Mouse (Mus musculus) limb, embryonic 10.5 days (tissue): Measurements from ENCODE around the gene AI464131. TPM values are rescaled to one million over a fixed set of nuclear protein-coding genes. Genes with fewer than 3 reads are reported as not detected.
A peak's percentile ranks its signal among the peaks of the same experiment; 100 is the strongest.

Experiments
- DNase-seq: peaks from one replicate; pipeline ENCODE4 v3.0.0-alpha.2; 2017; ENCODE audit warnings: low spot score
- H3K27ac ChIP-seq: fragments of 300-500 bp; sonication (generic); 2 replicates; pipeline ENCODE4 v1.5.1; 2016; ENCODE audit warnings: mild to moderate bottlenecking
- H3K27me3 ChIP-seq: fragments of 300-500 bp; sonication (generic); 2 replicates; pipeline ENCODE4 v1.6.1; 2016; ENCODE audit warnings: low read depth, mild to moderate bottlenecking; ENCODE audit not compliant: poor library complexity, severe bottlenecking
- H3K36me3 ChIP-seq: fragments of 300-500 bp; sonication (generic); 2 replicates; pipeline ENCODE4 v1.6.1; 2016; ENCODE audit warnings: mild to moderate bottlenecking, moderate library complexity
- H3K4me1 ChIP-seq: fragments of 300-500 bp; sonication (generic); 2 replicates; pipeline ENCODE4 v1.6.1; 2016
- H3K4me3 ChIP-seq: fragments of 300-500 bp; sonication (generic); 2 replicates; pipeline ENCODE4 v1.5.1; 2016; ENCODE audit warnings: mild to moderate bottlenecking, moderate library complexity
- H3K9me3 ChIP-seq: fragments of 300-500 bp; sonication (generic); replicated peaks from 2 replicates; pipeline ENCODE4 v1.6.1; 2016; ENCODE audit warnings: mild to moderate bottlenecking
- WGBS: fragments of 180-500 bp; shearing (Covaris S2); methylation state at CpG from one replicate; pipeline ENCODE4 v1.1.7; 2016; 5-methylcytosine and 5-hydroxymethylcytosine counted together
- polyA plus RNA-seq: library from polyadenylated mRNA; unstranded; fragments of >200 nt; fragmentation: Nextera tagmentation; extraction: Ambion mirVana; gene quantifications from 2 replicates; pipeline ENCODE4 v1.2.1, GENCODE M21; 2016

The AI464131 gene
- polyA plus RNA-seq, 1 experiment from 2014 or later: 5.2 TPM

DNA sequence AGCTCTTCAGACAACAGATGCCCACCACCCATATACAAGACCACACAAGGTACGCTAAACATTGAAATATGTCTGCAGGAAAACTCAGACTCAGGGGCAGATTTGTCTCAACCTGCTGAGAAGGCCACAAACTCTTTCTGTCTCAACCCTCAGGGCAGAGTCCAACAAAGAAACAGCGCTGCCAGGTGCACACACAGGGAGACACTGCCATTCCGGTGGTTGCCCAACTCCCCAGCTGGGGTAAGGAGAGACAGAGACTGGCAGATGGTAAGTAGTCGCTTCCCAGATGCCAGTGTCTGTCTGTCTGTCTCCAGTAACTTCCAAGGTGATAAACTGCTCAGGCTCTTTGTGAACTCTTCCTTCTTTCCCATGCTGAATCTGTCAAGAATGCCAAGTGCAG, 2.1 kb downstream of the AI464131 start:
- Histone ChIP-seq H3K9me3 (no peaks in the 10 kb centered on the region), H3K4me3 (no peak overlapping the region), H3K36me3 (no peaks in the 10 kb centered on the region), H3K4me1 (peaks cover 38% of the 10 kb centered on the region), H3K27ac (no peak overlapping the region), H3K27me3 (peaks cover 80% of the 10 kb centered on the region)
- 80% methylated on average over 4 of the region's 4 CpGs for WGBS
- DNase-seq: no peak

DNA sequence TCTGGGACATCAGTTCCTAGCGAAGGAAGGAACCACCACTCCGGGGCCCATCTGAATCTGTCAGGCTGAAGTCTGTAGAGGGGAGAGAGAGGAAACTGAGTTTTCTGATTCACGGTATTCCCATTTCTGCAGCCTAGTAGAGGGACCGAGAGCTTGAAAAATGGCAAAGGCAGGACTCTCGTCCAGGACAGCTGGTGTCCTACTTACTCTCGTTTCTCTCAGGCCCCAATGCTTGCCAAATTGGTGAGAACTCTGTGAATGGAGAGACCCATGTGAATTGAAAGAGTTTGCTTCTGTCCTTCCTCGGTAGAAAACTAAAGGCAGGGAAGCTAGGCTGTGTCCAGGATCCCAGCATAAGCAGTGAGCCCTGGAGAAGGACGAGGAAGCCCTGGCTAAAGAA, 3.3 kb downstream of the AI464131 start:
- H3K9me3 ChIP-seq: no peaks in the 10 kb centered on the region
- H3K27ac ChIP-seq: no peak overlapping the region
- no peak for DNase-seq
- H3K4me3 ChIP-seq: no peak overlapping the region
- no peaks in the 10 kb centered on the region for H3K36me3 ChIP-seq
- H3K27me3 ChIP-seq: peaks cover 86% of the 10 kb centered on the region
- 51% methylated on average over 8 of the region's 8 CpGs for WGBS
- H3K4me1 ChIP-seq: peaks cover 38% of the 10 kb centered on the region

DNA sequence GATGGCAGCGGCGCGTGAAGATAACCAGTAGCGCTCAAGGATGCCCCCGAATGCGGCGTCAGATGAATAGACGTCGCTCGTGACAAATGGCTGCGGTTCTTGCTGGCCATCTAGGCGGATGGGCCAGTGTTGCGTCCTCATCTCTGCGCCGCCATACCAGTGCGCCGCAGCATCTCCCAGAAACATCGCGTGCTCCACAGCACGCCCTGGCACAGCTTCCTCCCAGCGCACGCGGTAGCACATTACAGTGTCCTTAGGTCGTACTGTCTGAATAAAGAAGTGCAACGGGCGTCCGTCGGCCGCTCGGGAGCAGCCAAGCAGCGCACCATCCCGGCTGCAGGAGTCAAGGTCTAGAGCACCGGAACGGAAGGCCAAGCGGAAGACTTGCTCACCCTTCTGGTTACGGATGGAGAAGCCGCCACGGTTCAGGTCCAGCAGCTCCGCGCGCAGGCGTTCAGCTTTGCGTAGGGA, 3.9 kb downstream of the AI464131 start:
- Histone ChIP-seq H3K4me1 (peaks cover 38% of the 10 kb centered on the region), H3K9me3 (no peaks in the 10 kb centered on the region), H3K27me3 (peaks cover 92% of the 10 kb centered on the region), H3K4me3 (peak overlapping the region; percentile 46), H3K27ac (no peak overlapping the region), H3K36me3 (no peaks in the 10 kb centered on the region)
- WGBS: 1% methylated on average over 43 of the region's 43 CpGs
- peak; percentile 68 for DNase-seq

DNA sequence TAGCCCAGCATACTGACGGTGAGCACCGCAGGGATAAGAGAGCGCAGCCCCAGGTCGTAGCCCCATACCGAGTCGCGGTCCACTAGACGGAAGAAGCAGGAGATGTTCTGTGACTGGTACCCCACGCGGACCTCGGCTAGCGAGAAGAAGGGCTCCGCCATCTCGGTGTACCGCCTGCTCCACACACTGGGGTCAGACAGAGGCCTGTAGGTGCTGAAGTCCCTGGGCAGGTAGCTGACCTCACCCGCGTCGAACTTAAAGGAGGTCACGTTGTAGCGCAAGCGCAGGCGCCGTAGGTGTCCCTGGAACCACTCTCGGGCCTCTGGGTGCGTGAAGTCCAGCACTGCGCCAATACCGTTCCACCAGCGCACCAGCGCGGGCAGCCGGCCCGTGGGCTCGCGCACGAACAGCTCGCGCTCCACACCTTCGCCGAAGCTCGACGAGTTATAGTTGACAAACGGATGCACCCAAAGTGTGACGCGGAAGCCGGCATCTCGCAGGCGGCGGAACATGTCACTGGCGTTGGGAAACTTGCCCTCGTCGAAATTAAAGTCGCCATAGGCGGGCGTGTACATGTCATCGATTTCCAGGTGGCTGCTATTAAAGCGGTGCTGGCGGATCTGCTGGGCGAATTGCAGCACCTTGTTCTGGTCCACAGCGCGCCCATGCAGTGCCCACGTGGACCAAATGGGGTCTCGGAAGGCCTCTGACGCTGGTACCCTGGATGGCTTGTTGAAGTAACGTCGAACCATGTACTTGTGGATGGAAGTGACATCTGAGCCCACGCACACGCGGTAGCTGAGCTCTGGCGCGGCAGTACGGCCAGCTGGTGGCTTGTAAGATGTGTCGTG, 4.7 kb downstream of the AI464131 start:
- peak overlapping the region; percentile 46 for H3K4me3 ChIP-seq
- H3K9me3 ChIP-seq: no peaks in the 10 kb centered on the region
- no peak overlapping the region for H3K27ac ChIP-seq
- H3K36me3 ChIP-seq: no peaks in the 10 kb centered on the region
- peaks cover 36% of the 10 kb centered on the region for H3K4me1 ChIP-seq
- 6% methylated on average over 72 of the region's 72 CpGs for WGBS
- peak; percentile 57 for DNase-seq
- peaks cover 95% of the 10 kb centered on the region for H3K27me3 ChIP-seq

DNA sequence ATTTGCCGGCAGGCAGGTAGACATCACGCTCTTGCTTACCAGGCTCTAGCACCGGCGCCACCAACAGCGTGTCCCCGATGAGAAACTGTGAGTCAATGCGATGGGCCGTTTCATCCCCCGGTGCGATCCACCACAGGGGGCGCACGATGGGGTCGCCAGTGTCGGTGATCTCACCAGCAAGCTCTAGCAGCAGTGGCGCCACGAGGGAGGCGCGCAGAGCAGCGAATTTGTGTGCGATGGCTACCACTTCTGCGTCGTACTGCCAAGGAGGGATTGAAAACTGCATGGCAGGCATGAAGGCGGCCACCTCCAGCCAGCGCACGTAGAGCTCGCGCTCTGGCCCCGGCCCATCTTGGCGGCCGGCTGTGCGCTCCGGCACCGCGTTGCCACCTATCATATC, 5.3 kb downstream of the AI464131 start:
- DNase-seq: peak; percentile 78
- Histone ChIP-seq H3K4me3 (peak overlapping the region; percentile 46), H3K9me3 (no peaks in the 10 kb centered on the region), H3K27ac (no peak overlapping the region), H3K27me3 (peaks cover 88% of the 10 kb centered on the region), H3K36me3 (no peaks in the 10 kb centered on the region), H3K4me1 (peaks cover 29% of the 10 kb centered on the region)
- WGBS: 1% methylated on average over 34 of the region's 34 CpGs

DNA sequence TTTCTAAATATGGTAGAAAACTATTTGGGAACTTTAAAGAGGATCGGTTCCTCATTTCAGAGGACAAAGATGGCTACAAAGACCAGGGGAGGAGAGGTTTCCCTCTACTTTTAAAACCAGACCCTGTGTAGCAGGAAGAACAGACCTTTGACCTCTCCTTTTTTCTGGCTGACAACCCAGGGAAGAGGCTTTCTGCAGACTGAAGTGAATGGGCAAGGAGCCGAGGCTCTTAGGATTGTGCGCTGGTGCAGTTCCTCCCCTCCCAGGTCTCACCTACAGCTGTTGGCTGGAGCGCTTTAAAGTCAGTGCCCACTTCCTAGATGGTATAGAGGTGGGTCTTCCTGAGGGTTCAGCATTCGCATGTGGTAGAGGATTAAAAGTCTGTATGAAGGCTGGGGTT, 5.8 kb downstream of the AI464131 start:
- Histone ChIP-seq H3K36me3 (no peaks in the 10 kb centered on the region), H3K9me3 (no peaks in the 10 kb centered on the region), H3K4me1 (peaks cover 24% of the 10 kb centered on the region), H3K27me3 (peaks cover 83% of the 10 kb centered on the region), H3K4me3 (no peak overlapping the region), H3K27ac (no peak overlapping the region)
- DNase-seq: no peak
- WGBS: 41% methylated on average over 5 of the region's 5 CpGs

DNA sequence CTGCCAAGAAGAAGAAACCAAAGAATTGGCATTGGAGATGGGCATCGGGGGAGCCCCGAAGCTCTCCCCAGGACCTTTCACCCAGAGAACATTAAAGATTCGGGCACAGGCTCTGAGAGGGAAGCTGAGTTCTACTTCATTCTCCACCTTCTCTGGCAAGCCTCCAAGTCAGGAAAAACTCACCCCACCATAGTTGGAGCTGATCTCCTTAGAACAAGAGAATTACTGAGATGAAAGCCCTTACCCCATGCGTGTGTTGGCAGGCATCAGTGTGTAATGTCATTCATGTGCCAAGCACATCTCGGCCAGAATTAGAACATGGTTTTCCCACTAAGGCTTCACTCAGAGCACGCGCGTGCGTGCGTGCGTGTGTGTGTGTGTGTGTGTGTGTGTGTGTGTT, 7.0 kb downstream of the AI464131 start:
- H3K9me3 ChIP-seq: no peaks in the 10 kb centered on the region
- 90% methylated on average over 11 of the region's 11 CpGs for WGBS
- H3K4me3 ChIP-seq: no peak overlapping the region
- H3K36me3 ChIP-seq: no peaks in the 10 kb centered on the region
- H3K4me1 ChIP-seq: peaks cover 23% of the 10 kb centered on the region
- no peak overlapping the region for H3K27ac ChIP-seq
- peaks cover 71% of the 10 kb centered on the region for H3K27me3 ChIP-seq
- no peak for DNase-seq

DNA sequence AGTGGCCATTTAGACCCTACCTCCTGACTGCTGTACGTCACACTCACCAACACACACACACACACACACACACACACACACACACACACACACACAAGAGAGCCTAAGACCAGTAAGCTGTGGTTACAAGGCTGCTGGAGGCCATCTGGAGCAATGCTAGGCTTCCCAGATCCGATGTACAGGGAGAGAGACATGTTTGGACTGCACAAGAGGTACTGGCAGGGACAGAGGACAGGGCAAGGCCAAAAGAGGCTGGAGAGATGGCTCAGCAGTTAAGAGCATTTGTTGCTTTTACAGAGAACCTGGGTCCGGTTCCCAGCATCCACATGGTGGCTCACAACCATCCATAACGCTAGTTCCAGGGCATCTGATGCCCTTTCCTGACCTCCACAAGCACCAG, 7.8 kb downstream of the AI464131 start:
- Histone ChIP-seq H3K27me3 (peaks cover 63% of the 10 kb centered on the region), H3K4me1 (peaks cover 23% of the 10 kb centered on the region)
- WGBS: 70% methylated on average over 4 of the region's 4 CpGs

DNA sequence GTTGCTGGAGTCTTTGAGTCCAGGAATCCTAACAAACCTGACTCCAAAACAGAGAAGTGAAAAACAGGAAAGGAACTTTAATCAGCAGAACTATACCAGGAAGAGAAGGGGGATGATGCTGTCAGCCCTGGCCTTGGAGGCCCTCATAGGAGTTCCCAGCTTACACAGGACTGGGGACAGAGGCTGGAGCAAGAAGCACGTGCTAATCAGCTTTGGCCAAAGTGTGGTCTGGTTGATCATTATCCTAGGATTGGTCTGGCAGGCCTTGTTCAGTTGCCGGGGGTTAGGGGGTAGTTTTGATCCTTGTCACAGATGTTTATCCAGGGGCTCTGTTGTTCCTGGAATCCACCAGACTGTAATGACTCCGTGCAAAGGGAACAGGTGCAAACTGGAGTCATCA, 8.5 kb downstream of the AI464131 start:
- Histone ChIP-seq H3K9me3 (no peaks in the 10 kb centered on the region), H3K4me3 (no peak overlapping the region), H3K27ac (no peak overlapping the region), H3K27me3 (peaks cover 56% of the 10 kb centered on the region), H3K4me1 (peaks cover 20% of the 10 kb centered on the region), H3K36me3 (no peaks in the 10 kb centered on the region)
- WGBS: 57% methylated on average over 3 of the region's 3 CpGs
- DNase-seq: no peak

More for the DNA sequence above, 7.8 kb downstream of the AI464131 start:
- Histone ChIP-seq H3K36me3 (no peaks in the 10 kb centered on the region), H3K4me3 (no peak overlapping the region), H3K9me3 (no peaks in the 10 kb centered on the region), H3K27ac (no peak overlapping the region)
- no peak for DNase-seq

DNA sequence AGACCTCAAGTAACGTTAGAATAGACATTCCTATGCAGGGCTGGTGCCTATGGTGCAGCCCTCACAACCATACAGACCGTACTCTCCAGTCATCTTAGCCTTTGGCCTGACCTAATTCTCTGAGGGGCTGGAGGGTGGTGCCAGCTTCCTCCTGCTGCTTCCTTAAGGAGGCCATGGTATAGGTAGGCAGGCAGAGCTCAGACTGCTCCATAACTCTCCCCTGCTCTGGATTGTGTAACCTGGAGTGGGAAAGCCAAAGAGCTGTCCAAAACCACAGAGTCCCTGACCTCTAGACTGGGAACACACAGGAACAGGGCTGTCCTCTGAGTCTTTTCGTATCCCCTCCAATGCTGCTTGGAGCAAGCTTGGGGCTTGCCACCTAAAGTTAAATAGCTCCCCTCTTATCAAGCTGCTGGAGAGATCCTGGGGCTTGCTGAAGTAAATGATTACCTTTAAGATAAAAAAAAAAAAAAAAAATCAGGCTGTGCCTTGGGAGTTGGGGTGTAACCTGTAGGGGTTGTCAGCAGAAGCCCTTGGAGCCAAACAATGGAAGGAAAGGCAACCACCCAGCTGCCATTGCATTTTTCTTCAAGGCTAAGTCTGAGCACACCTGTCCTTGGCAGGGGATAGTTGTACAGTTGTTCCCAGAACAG, 9.3 kb downstream of the AI464131 start:
- Histone ChIP-seq H3K27me3 (peaks cover 48% of the 10 kb centered on the region), H3K27ac (no peak overlapping the region), H3K4me1 (peaks cover 13% of the 10 kb centered on the region), H3K9me3 (no peaks in the 10 kb centered on the region), H3K36me3 (no peaks in the 10 kb centered on the region), H3K4me3 (no peak overlapping the region)
- WGBS: 84% methylated on average over 3 of the region's 3 CpGs
- no peak for DNase-seq

DNA sequence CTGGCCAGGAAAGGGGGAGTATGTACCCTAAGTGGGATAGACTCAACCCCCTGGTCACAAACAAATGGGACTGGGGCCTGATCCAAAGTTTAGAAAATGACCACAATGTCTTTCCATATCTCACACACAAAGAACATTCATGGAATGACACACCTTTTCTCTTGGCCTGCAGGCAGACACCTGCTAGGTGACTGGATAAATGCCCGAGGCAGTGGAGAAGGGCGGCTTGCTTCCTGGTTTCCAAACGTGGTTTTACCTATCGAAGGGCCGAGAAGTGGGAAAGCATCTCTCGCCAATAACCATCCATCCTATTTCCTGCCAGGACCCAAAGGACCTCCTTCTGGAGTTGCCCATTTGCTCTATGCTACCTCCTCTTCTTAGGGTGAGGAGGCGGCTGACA, 9.9 kb downstream of the AI464131 start:
- H3K36me3 ChIP-seq: no peaks in the 10 kb centered on the region
- DNase-seq: no peak
- no peak overlapping the region for H3K4me3 ChIP-seq
- H3K4me1 ChIP-seq: peaks cover 6% of the 10 kb centered on the region
- H3K27me3 ChIP-seq: peaks cover 42% of the 10 kb centered on the region
- no peak overlapping the region for H3K27ac ChIP-seq
- H3K9me3 ChIP-seq: no peaks in the 10 kb centered on the region
- 78% methylated on average over 7 of the region's 7 CpGs for WGBS

DNA sequence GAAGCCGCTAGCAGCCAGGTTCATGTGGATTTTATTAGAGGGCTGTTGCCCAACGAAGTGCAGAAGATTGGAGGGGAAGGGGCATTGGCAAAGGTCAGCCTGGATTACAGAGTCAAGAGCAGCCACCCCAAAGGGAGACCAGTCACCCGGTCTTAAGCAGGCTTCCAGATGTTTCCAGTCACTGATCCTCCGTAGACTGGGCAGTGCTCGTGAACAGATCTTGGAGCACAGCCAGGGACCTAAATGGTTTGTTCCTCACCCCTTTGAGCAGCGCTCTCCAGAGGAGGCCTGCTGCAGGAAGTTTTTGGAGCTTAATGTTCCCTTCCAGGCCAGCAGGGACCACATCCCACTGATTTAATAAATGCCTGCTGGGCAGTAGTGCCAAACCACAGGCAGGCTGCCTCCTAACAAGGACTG, 21.3 kb downstream of the AI464131 start:
- no peaks in the 10 kb centered on the region for H3K27me3 ChIP-seq
- WGBS: 24% methylated on average over 6 of the region's 6 CpGs
- peak; percentile 74 for DNase-seq
- H3K36me3 ChIP-seq: peaks cover 9% of the 10 kb centered on the region; the same call in 1 of the 2 replicates
- 0 out of 2 replicates have a peak overlapping the region, but pooled peaks have one; percentile 20 for H3K4me3 ChIP-seq
- H3K9me3 ChIP-seq: no peaks in the 10 kb centered on the region
- H3K27ac ChIP-seq: peak overlapping the region; percentile 73
- peaks cover 38% of the 10 kb centered on the region for H3K4me1 ChIP-seq

DNA sequence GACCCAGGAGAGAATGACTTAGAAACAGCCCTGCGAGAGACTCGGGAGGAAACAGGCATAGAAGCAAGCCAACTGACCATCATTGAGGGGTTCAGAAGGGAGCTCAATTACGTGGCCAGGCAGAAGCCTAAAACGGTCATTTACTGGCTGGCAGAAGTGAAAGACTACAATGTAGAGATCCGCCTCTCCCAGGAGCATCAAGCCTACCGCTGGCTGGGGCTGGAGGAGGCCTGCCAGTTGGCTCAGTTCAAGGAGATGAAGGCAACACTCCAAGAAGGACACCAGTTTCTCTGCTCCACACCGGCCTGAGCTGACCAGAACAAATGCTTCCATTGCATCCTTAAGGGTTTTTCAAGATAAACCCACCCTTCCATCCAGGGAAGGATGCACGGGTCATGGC, 22.6 kb downstream of the AI464131 start:
- Histone ChIP-seq H3K4me3 (no peak overlapping the region), H3K27ac (no peak overlapping the region), H3K9me3 (no peaks in the 10 kb centered on the region), H3K36me3 (peaks cover 9% of the 10 kb centered on the region; the same call in 1 of the 2 replicates), H3K4me1 (peaks cover 38% of the 10 kb centered on the region), H3K27me3 (no peaks in the 10 kb centered on the region)
- WGBS: 87% methylated on average over 8 of the region's 8 CpGs
- no peak for DNase-seq
